In the genomic region with DNA sequence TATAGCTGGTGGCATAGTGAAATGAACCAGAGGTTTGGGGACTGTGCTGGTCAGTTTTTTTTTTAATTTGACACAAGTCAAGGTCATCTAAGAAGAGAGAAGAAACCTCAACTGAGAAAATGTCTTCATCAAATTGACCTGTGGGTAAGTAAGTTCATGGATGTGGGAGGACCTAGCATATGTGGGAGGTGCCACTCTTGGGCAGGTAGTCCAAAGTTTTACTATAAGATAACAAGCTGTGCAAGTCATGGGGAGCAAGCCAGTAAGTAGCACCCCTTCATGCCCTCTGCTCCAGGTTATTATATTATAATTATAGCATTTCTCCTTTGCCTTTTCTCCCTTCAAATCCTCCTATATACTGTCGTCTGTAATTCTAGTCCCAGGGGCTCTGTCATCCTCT, we compare ENCODE assay signal across 30 mouse cellular contexts.
"Had no signal": no experiment of that assay in that cellular context is flagged by ENCODE, and none has a peak within 500 bp of the region (broad histone marks: within the 10 kb centered on the region; RNA-seq: fewer than 3 reads in every experiment).

No protein-coding gene starts in this region.

- H3K4me3 ChIP-seq: left cerebral cortex, adult 2 months; limb, embryonic 10.5 days; limb, embryonic 12.5 days; limb, embryonic 13.5 days; limb, embryonic 15.5 days; liver, embryonic 13.5 days; liver, embryonic 15.5 days; lung, embryonic 15.5 days; megakaryocyte, embryonic 14.5 days; midbrain, embryonic 10.5 days; midbrain, embryonic 12.5 days; midbrain, embryonic 13.5 days; midbrain, embryonic 15.5 days; myocyte had no signal

- H3K9me3 ChIP-seq: limb, embryonic 10.5 days; limb, embryonic 12.5 days; limb, embryonic 13.5 days; limb, embryonic 15.5 days; liver, embryonic 13.5 days; liver, embryonic 15.5 days; lung, embryonic 15.5 days; megakaryocyte, embryonic 14.5 days; midbrain, embryonic 10.5 days; midbrain, embryonic 12.5 days; midbrain, embryonic 13.5 days; midbrain, embryonic 15.5 days had no signal

- H3K36me3 ChIP-seq: limb, embryonic 12.5 days; limb, embryonic 13.5 days; limb, embryonic 15.5 days; liver, embryonic 13.5 days; liver, embryonic 15.5 days; lung, embryonic 15.5 days; midbrain, embryonic 12.5 days; midbrain, embryonic 13.5 days; midbrain, embryonic 15.5 days had no signal

- H3K9ac ChIP-seq: limb, embryonic 12.5 days; limb, embryonic 13.5 days; limb, embryonic 15.5 days; liver, embryonic 13.5 days; liver, embryonic 14.5 days; liver, embryonic 15.5 days; liver, postnatal 0 days; lung, embryonic 14.5 days; lung, embryonic 15.5 days; midbrain, embryonic 12.5 days; midbrain, embryonic 13.5 days; midbrain, embryonic 15.5 days had no signal

- H3K27ac ChIP-seq: left cerebral cortex, adult 2 months; limb, embryonic 10.5 days; limb, embryonic 12.5 days; limb, embryonic 13.5 days; limb, embryonic 15.5 days; liver, embryonic 13.5 days; liver, embryonic 14.5 days; liver, embryonic 15.5 days; lung, embryonic 15.5 days; macrophage; midbrain, embryonic 10.5 days; midbrain, embryonic 12.5 days; midbrain, embryonic 13.5 days; midbrain, embryonic 15.5 days had no signal

- H3K27me3 ChIP-seq: limb, embryonic 12.5 days; limb, embryonic 13.5 days; limb, embryonic 15.5 days; liver, embryonic 13.5 days; liver, embryonic 15.5 days; lung, embryonic 15.5 days; midbrain, embryonic 12.5 days; midbrain, embryonic 13.5 days; midbrain, embryonic 15.5 days had no signal

- ATAC-seq: liver, postnatal 0 days; lung, postnatal 0 days; midbrain, embryonic 13.5 days; midbrain, embryonic 15.5 days; midbrain, embryonic 16.5 days had no signal

- DNase-seq: left cerebral cortex, postnatal 4 days; liver; liver, embryonic 13.5 days; liver, postnatal 0 days; lung, adult 18-20 months; lung, adult 2 months; lung, embryonic 14.5 days; lung, postnatal 10 days; lung, postnatal 14 days; lung, postnatal 36 days; lung, postnatal 4 days; midbrain, embryonic 14.5 days had no signal

- H3K4me2 ChIP-seq: limb, embryonic 12.5 days; limb, embryonic 13.5 days; limb, embryonic 15.5 days; liver, embryonic 13.5 days; liver, embryonic 15.5 days; lung, embryonic 14.5 days; lung, embryonic 15.5 days; midbrain, embryonic 11.5 days; midbrain, embryonic 12.5 days; midbrain, embryonic 13.5 days; midbrain, embryonic 15.5 days had no signal

- H3K4me1 ChIP-seq: limb, embryonic 10.5 days; limb, embryonic 15.5 days; midbrain, embryonic 12.5 days; midbrain, embryonic 15.5 days had no signal
